Mouse (Mus musculus) stomach, postnatal 0 days (tissue): ENCODE results near the gene Ift88.

Source experiments
- CTCF ChIP-seq: IDR thresholded peaks from 2 replicates; pipeline ENCODE4 v1.5.1; 2016; ENCODE audit warnings: antibody characterized with exemption, low read depth, mild to moderate bottlenecking, moderate library complexity
- EP300 ChIP-seq: optimal IDR thresholded peaks from 2 replicates; pipeline ENCODE3; 2016; ENCODE audit warnings: antibody characterized with exemption

DNA sequence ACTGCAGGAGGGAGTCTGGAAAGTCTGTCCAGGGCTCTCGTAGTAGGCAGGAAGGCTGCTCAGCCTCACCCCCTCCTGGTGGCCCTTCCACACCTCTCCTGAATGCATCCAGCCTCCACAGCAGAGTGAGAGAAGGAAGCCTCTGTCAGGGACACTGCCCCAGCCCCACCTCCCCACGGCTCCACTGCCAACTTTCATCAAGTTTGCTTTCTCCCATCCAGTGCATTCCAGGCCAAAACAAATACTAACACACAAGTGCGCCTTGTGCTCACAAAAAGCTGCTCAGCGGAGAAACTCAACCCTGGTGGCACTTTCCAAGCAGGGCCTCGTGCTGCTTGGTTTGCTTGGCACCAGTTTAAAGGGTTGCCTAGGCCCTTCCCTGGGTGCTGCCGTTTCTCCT is 85.7 kb downstream of the Ift88 start:
- TF ChIP-seq CTCF (no peak; the same call in 1 of the 2 replicates), EP300 (no peak)
